Mouse (Mus musculus) cerebellum, adult 2 months (tissue): ENCODE data around the gene Ppp1r13b.

Experiments
- CTCF ChIP-seq: fragments of 200-500 bp; IDR thresholded peaks from 2 replicates; pipeline ENCODE4 v1.5.1; 2011; ENCODE audit warnings: low read depth, mild to moderate bottlenecking, control low read depth, low read length, moderate library complexity, borderline replicate concordance; ENCODE audit not compliant: insufficient read depth
- POLR2A ChIP-seq: fragments of 200-500 bp; IDR thresholded peaks from 2 replicates; pipeline ENCODE4 v1.6.1; 2011; ENCODE audit warnings: low read length, control low read depth, borderline replicate concordance; ENCODE audit not compliant: insufficient read depth

- TF ChIP-seq POLR2A, result peak; percentile 45; the same call in 1 of the 2 replicates
- peak; percentile 10; the same call in 1 of the 2 replicates for TF ChIP-seq CTCF
Observed at GRCm38 (mm10) chr12:111920046-111920445, 12.1 kb upstream of the Ppp1r13b start.
